Mouse (Mus musculus) limb, embryonic 11.5 days (tissue): ENCODE measurements around the gene Mcts2. TPM values are rescaled to one million over a fixed set of nuclear protein-coding genes. Genes with fewer than 3 reads are reported as not detected.
"Not testable (repeated sequence)": the region's sequence is repeated elsewhere in the genome, so short reads cannot be mapped to it uniquely, and the experiment has no call there.

ENCODE experiments used
- ATAC-seq: fragments of 200-750 bp; cut with Nextera tagmentation; 2 replicates; pipeline ENCODE4 v1.8.0; 2017; ENCODE audit warnings: low read depth; ENCODE audit not compliant: insufficient number of reproducible peaks, low FRiP score, low TSS enrichment
- DNase-seq: peaks from one replicate; pipeline ENCODE4 v3.0.0-alpha.2; 2015; ENCODE audit warnings: low spot score
- H3K27ac ChIP-seq: fragments of 300-500 bp; sonication (generic); replicated peaks from 2 replicates; pipeline ENCODE4 v1.5.1; 2014; ENCODE audit warnings: low read depth, mild to moderate bottlenecking, low read length
- H3K27me3 ChIP-seq: fragments of 300-500 bp; sonication (generic); 2 replicates; pipeline ENCODE4 v1.6.1; 2014; ENCODE audit warnings: mild to moderate bottlenecking, low read length, mixed read lengths; ENCODE audit not compliant: control insufficient read depth, insufficient read depth
- H3K36me3 ChIP-seq: fragments of 300-500 bp; sonication (generic); 2 replicates; pipeline ENCODE4 v1.6.1; 2014; ENCODE audit warnings: mild to moderate bottlenecking, low read length, moderate library complexity, mixed read lengths; ENCODE audit not compliant: control insufficient read depth, insufficient read depth
- H3K4me1 ChIP-seq: fragments of 300-500 bp; sonication (generic); 2 replicates; pipeline ENCODE4 v1.6.1; 2014; ENCODE audit warnings: low read length, mixed read lengths; ENCODE audit not compliant: control insufficient read depth, insufficient read depth
- H3K4me2 ChIP-seq: fragments of 300-500 bp; sonication (generic); 2 replicates; pipeline ENCODE4 v1.6.1; 2014; ENCODE audit warnings: low read depth, mild to moderate bottlenecking, moderate library complexity; ENCODE audit not compliant: severe bottlenecking
- H3K4me3 ChIP-seq: fragments of 300-500 bp; sonication (generic); 2 replicates; pipeline ENCODE4 v1.5.1; 2014; ENCODE audit warnings: low read depth, low read length
- H3K9ac ChIP-seq: fragments of 300-500 bp; sonication (generic); 2 replicates; pipeline ENCODE4 v1.6.1; 2014; ENCODE audit warnings: mild to moderate bottlenecking, low read length
- H3K9me3 ChIP-seq: fragments of 300-500 bp; sonication (generic); 2 replicates; pipeline ENCODE4 v1.6.1; 2016; ENCODE audit warnings: low read length; ENCODE audit not compliant: control insufficient read depth
- WGBS: fragments of 180-500 bp; shearing (Covaris S2); extraction: QIAGEN DNeasy Blood & Tissue Kit; methylation state at CpG from one replicate; pipeline ENCODE4 v1.1.7; 2014; 5-methylcytosine and 5-hydroxymethylcytosine counted together
- polyA plus RNA-seq: library from polyadenylated mRNA; unstranded; fragments of >200 nt; fragmentation: Nextera tagmentation; extraction: Ambion mirVana; gene quantifications from 2 replicates; pipeline ENCODE4 v1.2.1, GENCODE M21; 2014

The Mcts2 gene
- polyA plus RNA-seq, 1 experiment from 2014 or later = 38.5 TPM

DNA sequence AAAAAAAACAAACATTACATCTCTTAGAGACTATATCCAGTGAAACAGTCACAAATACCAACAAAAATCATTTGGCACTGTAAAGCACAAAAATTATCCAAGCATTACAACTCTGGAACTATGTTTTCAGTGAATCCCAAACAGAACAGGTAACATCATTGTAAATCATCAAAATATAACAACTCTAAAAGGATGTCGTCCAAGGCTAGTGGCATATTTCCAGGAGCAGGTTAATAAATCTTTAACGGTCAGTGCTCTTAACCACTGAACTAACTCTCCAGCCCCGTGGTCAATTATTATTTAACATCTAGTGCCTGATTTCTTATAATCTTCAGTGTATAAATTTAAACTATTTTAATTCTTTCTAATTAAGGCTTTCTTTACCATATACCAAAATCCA lies 20.6 kb upstream of the Mcts2 start:
- H3K4me2 ChIP-seq, H3K9ac ChIP-seq, H3K4me3 ChIP-seq, H3K27me3 ChIP-seq, H3K9me3 ChIP-seq, DNase-seq, H3K27ac ChIP-seq, H3K36me3 ChIP-seq, ATAC-seq, H3K4me1 ChIP-seq: not testable (repeated sequence)
- 71% methylated on average over 3 of the region's 3 CpGs for WGBS

DNA sequence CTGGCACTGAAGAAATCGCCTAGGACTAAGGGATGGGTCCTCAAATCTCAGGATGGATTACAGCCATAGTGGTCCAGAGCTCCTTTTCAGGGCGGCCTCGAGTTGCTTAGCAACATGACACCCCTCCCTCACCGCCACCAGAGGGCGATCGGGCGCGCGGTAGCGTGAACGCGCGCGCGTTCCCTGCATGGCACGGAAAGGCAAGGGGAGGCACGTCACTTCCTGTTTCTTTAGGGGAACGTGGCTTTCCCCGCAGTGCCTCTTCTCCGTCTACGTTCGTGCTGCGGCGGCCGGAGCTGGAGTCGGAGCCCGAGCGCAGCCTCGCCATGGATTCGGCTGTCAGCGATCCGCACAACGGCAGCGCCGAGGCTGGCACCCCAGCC lies 17.6 kb upstream of the Mcts2 start, which contains the start of gene H13:
Gene H13 (plus strand): TSS at position 206 of the 383 bp plus-strand sequence.
- Histone ChIP-seq H3K4me1 (peaks cover 17% of the 10 kb centered on the region), H3K4me2 (peak within 1 kb of the TSS; percentile 87), H3K36me3 (no peaks in the 10 kb centered on the region), H3K4me3 (peak within 1 kb of the TSS; percentile 100), H3K27me3 (no peaks in the 10 kb centered on the region), H3K27ac (peak within 1 kb of the TSS; percentile 91), H3K9me3 (no peaks in the 10 kb centered on the region), H3K9ac (peak within 1 kb of the TSS; percentile 98)
- DNase-seq (peak; percentile 96), ATAC-seq (peak; percentile 80)
- WGBS = under 1% methylated on average over 35 of the region's 35 CpGs

DNA sequence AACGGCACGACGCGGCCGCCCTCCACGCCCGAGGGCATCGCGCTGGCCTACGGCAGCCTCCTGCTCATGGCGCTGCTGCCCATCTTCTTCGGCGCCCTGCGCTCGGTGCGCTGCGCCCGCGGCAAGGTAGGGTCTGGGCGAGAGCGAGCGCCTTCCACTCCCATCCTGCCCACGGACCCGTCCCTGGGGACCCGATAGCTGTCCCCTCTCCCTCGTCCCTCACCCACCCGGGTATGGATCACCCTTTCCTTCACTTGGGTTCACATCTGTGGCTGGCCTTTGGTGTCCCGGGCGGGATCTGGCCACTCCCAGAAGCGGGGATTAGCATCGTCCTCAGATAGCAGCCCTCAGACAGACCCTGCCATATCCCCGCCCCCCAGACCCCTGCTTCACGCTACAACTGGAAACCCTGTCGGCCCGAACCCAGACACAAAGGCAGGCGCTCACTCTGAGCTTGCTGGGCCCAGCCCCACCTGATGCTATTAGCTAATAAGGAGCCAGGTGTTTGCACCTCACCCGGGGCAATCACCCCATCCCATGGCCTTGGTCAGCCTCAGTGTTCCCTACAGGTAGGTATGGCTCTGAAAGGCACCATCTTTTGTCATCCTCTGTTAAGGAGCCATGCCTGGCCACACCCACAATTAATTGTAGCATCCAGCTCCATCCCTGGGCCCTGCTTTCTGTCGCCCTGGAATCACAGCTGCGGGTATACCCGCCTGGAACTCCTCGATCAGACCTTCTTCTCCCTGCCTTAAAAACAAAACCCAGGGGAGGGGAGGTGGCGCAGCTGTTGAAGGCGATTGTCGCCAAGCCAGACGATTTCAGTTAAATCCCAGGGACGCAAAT lies 17.0 kb upstream of the Mcts2 start:
- H3K4me1 ChIP-seq = peaks cover 19% of the 10 kb centered on the region
- DNase-seq = peak; percentile 80
- H3K4me3 ChIP-seq = peak overlapping the region; percentile 100
- no peaks in the 10 kb centered on the region for H3K9me3 ChIP-seq
- peak overlapping the region; percentile 98 for H3K9ac ChIP-seq
- H3K27me3 ChIP-seq = no peaks in the 10 kb centered on the region
- H3K36me3 ChIP-seq = no peaks in the 10 kb centered on the region
- H3K4me2 ChIP-seq = peak overlapping the region; percentile 87
- peak; percentile 80 for ATAC-seq
- peak overlapping the region; percentile 91 for H3K27ac ChIP-seq
- 1% methylated on average over 45 of the region's 46 CpGs for WGBS

DNA sequence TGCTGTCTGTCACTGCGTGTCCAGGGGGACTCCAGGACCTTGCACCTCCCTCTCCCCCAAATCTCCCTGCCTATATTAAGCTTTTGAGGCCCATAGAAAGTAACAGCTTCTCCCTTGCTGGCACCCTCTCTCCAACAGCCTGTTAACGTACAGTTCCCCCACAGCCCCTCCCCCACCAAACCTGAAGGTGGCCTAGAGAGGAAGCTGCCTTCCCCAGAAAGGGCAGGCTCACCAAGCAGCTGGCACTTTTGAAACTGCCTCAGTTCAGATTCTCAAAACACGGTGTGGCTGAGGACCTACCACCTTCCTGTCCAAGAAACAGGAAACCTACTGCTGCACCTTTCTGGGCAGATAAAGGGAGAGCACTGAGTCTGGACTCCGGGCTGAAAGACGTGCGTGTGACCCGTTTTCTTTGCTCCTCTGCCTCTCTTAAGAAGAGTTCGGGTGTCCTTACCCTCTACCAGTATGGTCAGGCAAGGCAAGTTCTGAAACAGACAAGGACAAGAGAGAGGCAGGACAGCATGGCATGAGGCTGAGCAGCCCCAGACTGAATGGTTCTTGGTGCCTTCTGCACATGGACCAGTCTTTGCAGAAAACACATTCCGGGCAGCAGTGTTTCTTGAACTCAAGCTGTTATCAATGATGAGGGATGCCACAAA lies 15.7 kb upstream of the Mcts2 start:
- WGBS = 66% methylated on average over 9 of the region's 9 CpGs
- peaks cover 25% of the 10 kb centered on the region for H3K4me1 ChIP-seq
- peaks cover 6% of the 10 kb centered on the region; the same call in 1 of the 2 replicates for H3K36me3 ChIP-seq

DNA sequence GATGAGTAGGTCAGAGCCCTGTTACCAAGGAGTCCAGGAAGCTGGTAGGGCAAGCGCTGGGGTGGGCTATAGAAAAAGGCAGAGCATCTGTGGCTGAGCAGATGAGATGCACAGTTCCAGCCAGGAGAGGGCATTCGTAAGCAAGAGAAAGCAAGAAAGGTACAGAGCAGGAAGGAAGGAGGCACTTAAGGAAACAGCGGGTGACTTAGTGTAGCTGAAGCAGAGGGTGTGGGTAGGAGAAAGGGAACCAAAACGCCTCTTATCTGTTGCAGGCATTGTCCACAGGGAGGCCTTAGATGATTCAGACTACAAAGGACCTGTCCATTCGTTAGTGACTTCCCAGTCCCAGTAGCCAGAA lies 15.2 kb upstream of the Mcts2 start:
- WGBS = 51% methylated on average over 5 of the region's 5 CpGs
- peaks cover 6% of the 10 kb centered on the region; the same call in 1 of the 2 replicates for H3K36me3 ChIP-seq

More for the DNA sequence above, 15.7 kb upstream of the Mcts2 start:
- no peak for ATAC-seq
- Histone ChIP-seq H3K9me3 (no peaks in the 10 kb centered on the region), H3K4me2 (peak overlapping the region; percentile 87), H3K9ac (peak overlapping the region; percentile 98), H3K27ac (0 out of 2 replicates have a peak overlapping the region, but pooled peaks have one; percentile 91), H3K4me3 (peak overlapping the region; percentile 100), H3K27me3 (no peaks in the 10 kb centered on the region)
- no peak for DNase-seq

DNA sequence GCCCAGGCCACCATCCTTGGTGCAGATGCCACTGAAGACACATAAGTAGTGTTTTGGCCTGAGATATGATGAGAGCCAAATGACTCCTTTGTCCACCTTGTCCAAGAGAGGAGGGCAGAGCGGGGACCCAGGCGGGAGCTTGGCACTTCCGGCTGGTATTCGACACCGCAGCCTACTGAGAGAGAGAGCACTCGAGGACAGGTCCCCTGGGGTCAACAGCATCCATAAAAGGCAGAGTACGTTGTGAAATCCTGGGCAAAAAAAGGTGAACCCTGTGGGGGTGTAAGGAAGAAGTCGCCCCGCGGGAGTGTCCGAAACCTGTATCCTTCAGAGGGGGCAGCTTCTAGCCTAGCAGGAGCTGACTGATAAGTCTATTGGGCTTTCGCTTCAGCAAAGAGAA lies 14.7 kb upstream of the Mcts2 start:
- DNase-seq (no peak), ATAC-seq (no peak)
- peaks cover 6% of the 10 kb centered on the region; the same call in 1 of the 2 replicates for H3K36me3 ChIP-seq
- no peaks in the 10 kb centered on the region for H3K27me3 ChIP-seq
- H3K4me1 ChIP-seq = peaks cover 25% of the 10 kb centered on the region
- no peak overlapping the region for H3K27ac ChIP-seq
- 84% methylated on average over 12 of the region's 12 CpGs for WGBS
- H3K4me3 ChIP-seq = peak overlapping the region; percentile 100; the same call in 1 of the 2 replicates
- no peak overlapping the region for H3K9ac ChIP-seq
- H3K9me3 ChIP-seq = no peaks in the 10 kb centered on the region
- peak overlapping the region; percentile 87 for H3K4me2 ChIP-seq

More for the DNA sequence above, 15.2 kb upstream of the Mcts2 start:
- H3K9ac ChIP-seq = no peak overlapping the region
- H3K27me3 ChIP-seq = no peaks in the 10 kb centered on the region
- no peaks in the 10 kb centered on the region for H3K9me3 ChIP-seq
- peak overlapping the region; percentile 100 for H3K4me3 ChIP-seq
- ATAC-seq (no peak), DNase-seq (peak; percentile 49)
- peaks cover 25% of the 10 kb centered on the region for H3K4me1 ChIP-seq
- no peak overlapping the region for H3K27ac ChIP-seq
- H3K4me2 ChIP-seq = peak overlapping the region; percentile 87

DNA sequence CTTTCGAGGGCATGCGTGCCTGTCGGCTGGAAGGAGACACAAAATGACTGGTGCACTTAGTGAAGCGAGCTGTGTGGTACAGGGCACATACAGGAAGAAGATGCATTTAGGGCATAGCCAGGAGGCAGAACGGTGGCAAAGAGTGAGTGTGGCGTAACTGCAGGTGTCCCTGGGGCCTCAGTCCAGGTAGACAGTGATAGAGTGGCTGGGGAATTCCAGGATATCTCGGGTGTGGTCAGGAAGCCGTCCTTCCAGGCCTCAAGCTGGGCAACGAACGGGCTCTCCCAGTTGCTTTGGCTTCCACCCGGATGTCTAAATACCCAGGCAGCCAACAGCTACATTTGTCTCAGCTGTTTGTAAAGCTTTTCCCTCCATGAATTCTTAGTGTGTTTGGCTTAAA lies 12.7 kb upstream of the Mcts2 start:
- peak overlapping the region; percentile 26; the same call in 1 of the 2 replicates for H3K27ac ChIP-seq
- no peaks in the 10 kb centered on the region for H3K9me3 ChIP-seq
- H3K9ac ChIP-seq = no peak overlapping the region
- H3K27me3 ChIP-seq = no peaks in the 10 kb centered on the region
- peaks cover 25% of the 10 kb centered on the region for H3K4me1 ChIP-seq
- no peak for ATAC-seq
- 87% methylated on average over 11 of the region's 11 CpGs for WGBS
- H3K4me3 ChIP-seq = no peak overlapping the region
- DNase-seq = no peak
- H3K4me2 ChIP-seq = no peak overlapping the region
- H3K36me3 ChIP-seq = peaks cover 13% of the 10 kb centered on the region; the same call in 1 of the 2 replicates

DNA sequence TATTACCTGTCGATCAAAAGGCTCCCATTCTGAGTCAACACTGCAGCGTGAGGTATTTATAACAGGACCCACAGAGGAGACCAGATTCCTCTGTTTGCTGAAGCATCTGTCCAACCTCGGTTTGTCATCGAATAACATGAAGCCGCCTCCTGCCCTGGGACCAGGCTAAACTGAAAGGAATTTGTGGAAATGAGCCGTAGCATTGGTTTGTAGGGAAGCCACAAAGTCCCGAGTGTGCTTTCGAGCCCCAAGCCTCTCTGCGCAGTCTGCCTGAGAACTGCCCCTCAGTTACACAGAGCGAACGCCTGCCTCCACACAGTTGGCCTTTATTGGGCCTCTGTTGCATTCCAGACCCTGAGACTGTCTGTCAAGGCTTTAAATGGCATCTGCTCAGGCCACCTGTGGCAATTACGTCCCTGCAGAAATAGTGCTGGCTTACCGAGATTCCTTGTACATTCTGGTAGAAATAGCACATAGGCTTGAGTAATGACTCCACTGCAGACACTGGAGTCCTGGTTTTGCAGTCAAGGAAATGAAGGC lies 11.5 kb upstream of the Mcts2 start:
- no peak overlapping the region for H3K9ac ChIP-seq
- no peak for ATAC-seq

More for the DNA sequence above, 11.5 kb upstream of the Mcts2 start:
- Histone ChIP-seq H3K4me2 (no peak overlapping the region), H3K36me3 (peaks cover 17% of the 10 kb centered on the region; the same call in 1 of the 2 replicates), H3K4me1 (peaks cover 25% of the 10 kb centered on the region), H3K27ac (no peak overlapping the region), H3K4me3 (no peak overlapping the region), H3K27me3 (no peaks in the 10 kb centered on the region), H3K9me3 (no peaks in the 10 kb centered on the region)
- DNase-seq = no peak
- 72% methylated on average over 13 of the region's 13 CpGs for WGBS
